Mouse (Mus musculus) forebrain, postnatal 0 days (tissue): ENCODE results near the gene Tacc2. TPM values are rescaled to one million over a fixed set of nuclear protein-coding genes. Genes with fewer than 3 reads are reported as not detected.

Source experiments
- ATAC-seq: fragments of 200-750 bp; cut with Nextera tagmentation; 2 replicates; pipeline ENCODE4 v1.8.0; 2017; ENCODE audit warnings: mild to moderate bottlenecking, moderate library complexity
- DNase-seq: peaks from one replicate; pipeline ENCODE4 v3.0.0-alpha.2; 2015
- H3K27ac ChIP-seq: fragments of 300-500 bp; sonication (generic); 2 replicates; pipeline ENCODE4 v1.5.1; 2014; ENCODE audit warnings: low read depth, mild to moderate bottlenecking, antibody characterized with exemption, low read length, moderate library complexity, mixed read lengths
- H3K27me3 ChIP-seq: fragments of 300-500 bp; sonication (generic); 2 replicates; pipeline ENCODE4 v1.6.1; 2014; ENCODE audit warnings: mild to moderate bottlenecking, low read length, mixed read lengths; ENCODE audit not compliant: insufficient read depth
- H3K36me3 ChIP-seq: fragments of 300-500 bp; sonication (generic); 2 replicates; pipeline ENCODE4 v1.6.1; 2014; ENCODE audit warnings: mild to moderate bottlenecking, moderate library complexity; ENCODE audit not compliant: insufficient read depth
- H3K4me1 ChIP-seq: fragments of 300-500 bp; sonication (generic); 2 replicates; pipeline ENCODE4 v1.6.1; 2014; ENCODE audit warnings: antibody characterized with exemption; ENCODE audit not compliant: insufficient read depth
- H3K4me2 ChIP-seq: fragments of 300-500 bp; sonication (generic); 2 replicates; pipeline ENCODE4 v1.6.1; 2014; ENCODE audit warnings: low read depth, mild to moderate bottlenecking, moderate library complexity
- H3K4me3 ChIP-seq: fragments of 300-500 bp; sonication (generic); 2 replicates; pipeline ENCODE4 v1.5.1; 2014; ENCODE audit warnings: low read depth, low read length, mixed read lengths
- H3K9ac ChIP-seq: fragments of 300-500 bp; sonication (generic); 2 replicates; pipeline ENCODE4 v1.6.1; 2014; ENCODE audit warnings: mild to moderate bottlenecking
- H3K9me3 ChIP-seq: fragments of 300-500 bp; sonication (generic); 2 replicates; pipeline ENCODE4 v1.6.1; 2016; ENCODE audit warnings: low read length
- CTCF ChIP-seq: sonication (generic); IDR thresholded peaks from 2 replicates; pipeline ENCODE4 v1.5.1; 2016; ENCODE audit warnings: antibody characterized with exemption, control low read depth, low read depth
- WGBS: fragments of 180-500 bp; shearing (Covaris S2); extraction: QIAGEN DNeasy Blood & Tissue Kit; methylation state at CpG from one replicate; pipeline ENCODE4 v1.1.7; 2014; 5-methylcytosine and 5-hydroxymethylcytosine counted together
- polyA plus RNA-seq: library from polyadenylated mRNA; unstranded; fragments of >200 nt; fragmentation: Nextera tagmentation; extraction: Ambion mirVana; gene quantifications from 2 replicates; pipeline ENCODE4 v1.2.1, GENCODE M21; 2015
- total RNA-seq: library from RNA; depleted of rRNA; stranded (reverse); fragments of >200 nt; gene quantifications from 2 replicates; pipeline ENCODE4 v1.2.3, GENCODE M21; 2014

Gene Tacc2
- total and polyA plus RNA-seq, 2 experiments from 2014 or later: 54.1 to 60.9 TPM

DNA sequence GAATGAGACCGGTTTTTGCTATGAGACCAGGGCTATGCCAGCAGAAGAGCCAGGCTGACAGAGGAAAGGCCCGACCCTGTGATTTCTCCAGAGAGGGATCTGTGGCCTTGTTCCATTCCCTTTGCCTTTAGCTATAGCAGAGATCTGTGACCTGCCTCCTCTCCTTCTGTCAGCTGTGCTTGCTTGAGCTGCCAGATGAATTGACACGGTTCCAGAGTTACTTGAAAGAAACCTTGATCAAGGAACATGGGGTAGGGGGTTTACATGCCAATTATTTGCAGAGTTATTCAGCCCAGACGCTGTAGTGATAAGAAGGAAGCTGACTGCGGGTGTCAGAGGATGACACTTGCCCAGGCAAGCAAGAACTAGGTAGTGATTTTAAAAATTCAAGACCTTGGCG, 20.3 kb downstream of the Tacc2 start:
- H3K27ac ChIP-seq: no peak overlapping the region
- H3K4me2 ChIP-seq: no peak overlapping the region
- no peaks in the 10 kb centered on the region for H3K4me1 ChIP-seq
- TF ChIP-seq CTCF: no peak
- DNase-seq (no peak), ATAC-seq (no peak)
- H3K9me3 ChIP-seq: no peaks in the 10 kb centered on the region
- no peak overlapping the region for H3K4me3 ChIP-seq
- H3K27me3 ChIP-seq: no peaks in the 10 kb centered on the region
- 36% methylated on average over 6 of the region's 6 CpGs for WGBS
- H3K9ac ChIP-seq: no peak overlapping the region
- no peaks in the 10 kb centered on the region for H3K36me3 ChIP-seq

- Histone ChIP-seq H3K36me3 (no peaks in the 10 kb centered on the region), H3K4me2 (no peak overlapping the region), H3K27me3 (no peaks in the 10 kb centered on the region), H3K9ac (no peak overlapping the region), H3K9me3 (no peaks in the 10 kb centered on the region), H3K27ac (no peak overlapping the region), H3K4me3 (no peak overlapping the region), H3K4me1 (no peaks in the 10 kb centered on the region)
- no peak for TF ChIP-seq CTCF
- ATAC-seq (no peak), DNase-seq (no peak)
- WGBS: 81% methylated on average over 3 of the region's 3 CpGs
Measured at GRCm38 (mm10) chr7:130600074-130600473, 22.8 kb downstream of the Tacc2 start.

DNA sequence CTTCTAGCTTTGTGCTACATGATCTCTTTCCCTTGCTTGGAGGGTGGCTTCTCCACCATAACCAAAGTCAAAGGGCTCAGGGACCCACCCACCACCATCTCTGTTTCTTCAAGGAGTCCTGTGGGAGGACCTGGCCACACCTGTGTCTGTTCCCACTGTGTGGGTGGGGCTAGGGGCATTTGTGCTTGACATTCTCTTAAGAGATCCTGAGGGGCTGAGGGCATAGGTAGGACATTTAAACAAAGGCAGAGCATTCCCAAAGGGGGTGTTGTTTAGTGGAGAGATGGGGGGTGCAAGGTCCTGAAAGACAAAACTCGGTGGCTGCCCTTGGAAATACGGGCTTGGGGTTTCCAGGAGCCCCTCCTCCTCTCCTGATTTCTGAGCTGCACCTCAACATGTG, 23.3 kb downstream of the Tacc2 start:
- TF ChIP-seq CTCF: no peak
- Histone ChIP-seq H3K4me1 (no peaks in the 10 kb centered on the region), H3K9ac (no peak overlapping the region), H3K4me3 (no peak overlapping the region), H3K27ac (no peak overlapping the region), H3K9me3 (no peaks in the 10 kb centered on the region), H3K36me3 (no peaks in the 10 kb centered on the region), H3K4me2 (no peak overlapping the region), H3K27me3 (no peaks in the 10 kb centered on the region)
- DNase-seq (no peak), ATAC-seq (no peak)
- 74% methylated on average over 2 of the region's 2 CpGs for WGBS

DNA sequence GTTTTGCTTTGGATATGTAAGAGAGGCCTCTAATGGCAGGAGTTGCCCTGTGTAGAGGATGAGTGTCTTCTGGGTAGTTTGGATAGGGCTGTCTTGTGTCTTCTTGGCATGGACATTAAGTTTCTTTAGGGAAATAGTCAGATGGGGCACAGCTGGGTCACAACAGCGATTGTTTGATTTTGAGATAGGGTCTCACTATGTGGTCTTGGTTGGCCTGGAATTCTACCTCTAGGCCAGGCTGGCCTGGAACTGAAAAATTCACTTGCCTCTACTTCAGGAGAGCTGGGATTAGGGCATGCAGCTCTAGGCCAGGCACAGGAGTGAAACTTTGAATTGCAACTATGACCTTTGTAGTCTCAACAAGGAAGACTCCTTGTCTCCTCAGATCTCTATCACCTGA, 25.6 kb downstream of the Tacc2 start:
- DNase-seq (no peak), ATAC-seq (no peak)
- no peak overlapping the region for H3K4me3 ChIP-seq
- H3K9me3 ChIP-seq: no peaks in the 10 kb centered on the region
- no peaks in the 10 kb centered on the region for H3K4me1 ChIP-seq
- no peak overlapping the region for H3K27ac ChIP-seq
- no peak for TF ChIP-seq CTCF
- H3K4me2 ChIP-seq: no peak overlapping the region
- H3K9ac ChIP-seq: no peak overlapping the region
- WGBS: 88% methylated on average over 1 of the region's 1 CpGs
- H3K36me3 ChIP-seq: no peaks in the 10 kb centered on the region
- H3K27me3 ChIP-seq: no peaks in the 10 kb centered on the region

DNA sequence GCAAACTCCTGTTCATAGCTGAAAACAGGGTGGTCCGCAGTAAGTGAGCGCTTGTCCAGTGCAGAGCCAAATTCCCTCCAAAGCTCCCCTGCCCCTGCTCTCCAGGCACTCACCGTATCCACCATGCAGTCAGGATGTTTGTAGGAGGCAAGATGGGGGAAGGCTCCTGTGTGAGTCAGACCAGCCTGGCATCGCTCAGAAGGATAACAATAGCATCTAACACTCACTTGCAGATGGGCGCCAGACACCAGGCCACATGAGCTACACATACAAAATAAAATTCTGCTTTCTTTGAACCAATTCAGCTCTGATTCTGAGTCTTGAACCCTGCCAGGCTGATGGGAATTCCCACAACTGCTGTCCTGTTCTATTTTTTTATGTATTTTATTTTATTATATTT, 26.3 kb downstream of the Tacc2 start:
- H3K4me3 ChIP-seq: no peak overlapping the region
- no peak for DNase-seq
- H3K9ac ChIP-seq: no peak overlapping the region
- no peak overlapping the region for H3K27ac ChIP-seq
- no peaks in the 10 kb centered on the region for H3K36me3 ChIP-seq
- no peaks in the 10 kb centered on the region for H3K9me3 ChIP-seq
- no peaks in the 10 kb centered on the region for H3K27me3 ChIP-seq
- H3K4me1 ChIP-seq: no peaks in the 10 kb centered on the region
- no peak for ATAC-seq
- no peak overlapping the region for H3K4me2 ChIP-seq
- TF ChIP-seq CTCF: no peak
- WGBS: 88% methylated on average over 5 of the region's 5 CpGs

GRCm38 (mm10) chr7:130604390-130604789, 27.2 kb downstream of the Tacc2 start:
- ATAC-seq (no peak), DNase-seq (no peak)
- Histone ChIP-seq H3K27ac (no peak overlapping the region), H3K4me3 (no peak overlapping the region), H3K9ac (no peak overlapping the region), H3K9me3 (no peaks in the 10 kb centered on the region), H3K4me2 (no peak overlapping the region), H3K4me1 (no peaks in the 10 kb centered on the region), H3K36me3 (no peaks in the 10 kb centered on the region), H3K27me3 (no peaks in the 10 kb centered on the region)
- TF ChIP-seq CTCF: no peak
- WGBS: 75% methylated on average over 2 of the region's 2 CpGs

GRCm38 (mm10) chr7:130605111-130605510, 27.9 kb downstream of the Tacc2 start:
- DNase-seq (no peak), ATAC-seq (no peak)
- TF ChIP-seq CTCF: peak; percentile 61

DNA sequence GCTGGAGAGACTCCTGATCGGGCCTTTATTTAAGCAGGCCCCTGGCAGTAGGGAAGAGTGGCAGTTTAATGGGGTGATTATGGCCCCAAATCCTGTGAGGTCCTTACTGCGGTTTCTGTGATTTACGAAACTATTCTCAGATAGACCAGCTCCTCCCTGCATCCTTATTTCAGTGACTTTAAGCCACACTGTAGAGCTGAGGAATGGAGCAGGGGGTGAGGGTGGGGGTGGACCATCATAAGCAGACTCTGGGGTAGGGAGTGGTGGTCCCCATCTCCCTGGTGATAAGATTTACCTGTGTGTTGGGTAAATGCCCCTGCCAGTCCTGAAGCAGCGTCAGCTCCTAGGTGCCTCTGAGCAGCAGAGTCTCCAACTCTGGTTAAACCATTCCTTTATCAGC, 29.7 kb downstream of the Tacc2 start:
- Histone ChIP-seq H3K4me2 (no peak overlapping the region), H3K27ac (no peak overlapping the region), H3K9ac (no peak overlapping the region), H3K36me3 (no peaks in the 10 kb centered on the region), H3K4me3 (no peak overlapping the region), H3K9me3 (no peaks in the 10 kb centered on the region), H3K4me1 (no peaks in the 10 kb centered on the region), H3K27me3 (no peaks in the 10 kb centered on the region)
- TF ChIP-seq CTCF: no peak
- no peak for ATAC-seq
- DNase-seq: no peak
- 80% methylated on average over 4 of the region's 4 CpGs for WGBS

More at GRCm38 (mm10) chr7:130605111-130605510, 27.9 kb downstream of the Tacc2 start:
- Histone ChIP-seq H3K4me1 (no peaks in the 10 kb centered on the region), H3K9me3 (no peaks in the 10 kb centered on the region), H3K9ac (no peak overlapping the region), H3K4me2 (no peak overlapping the region), H3K27ac (no peak overlapping the region), H3K4me3 (no peak overlapping the region), H3K36me3 (no peaks in the 10 kb centered on the region), H3K27me3 (no peaks in the 10 kb centered on the region)
- 33% methylated on average over 6 of the region's 6 CpGs for WGBS
